In genomic region chr2:154693941-154694256, GRCm38 (mm10) we compare ENCODE assay signal across 12 mouse cellular contexts. TPM values are rescaled to one million over a fixed set of nuclear protein-coding genes. Genes with fewer than 3 reads are reported as not detected.
DNase-seq lines count a peak whose midpoint lies in the region; ATAC-seq and TF ChIP-seq lines count a peak whose summit lies in the region.
"Had no signal": no experiment of that assay in that cellular context is flagged by ENCODE, and none has a peak within 500 bp of the region (broad histone marks: within the 10 kb centered on the region; RNA-seq: fewer than 3 reads in every experiment).

No protein-coding gene starts in this region.

- H3K9me3 ChIP-seq in heart, embryonic 10.5 days, result no peaks in the 10 kb centered on the region
- H3K9me3 ChIP-seq in E14TG2a.4 (ENCODE audit: low read length), result no peaks in the 10 kb centered on the region
- H3K9me3 ChIP-seq in intestine, embryonic 14.5 days (ENCODE audit: control insufficient read depth, low read length), result no peaks in the 10 kb centered on the region
- H3K9me3 ChIP-seq in midbrain, embryonic 14.5 days (ENCODE audit: control insufficient read depth, low read length), result no peaks in the 10 kb centered on the region
- H3K9me3 ChIP-seq: hindbrain, embryonic 10.5 days had no signal

- H3K4me3 ChIP-seq in heart, embryonic 10.5 days, result no peak overlapping the region
- 0 out of 2 replicates have a peak overlapping the region, but pooled peaks have one; percentile 52 for H3K4me3 ChIP-seq in E14TG2a.4 (replicated peaks; ENCODE audit: low read length)
- no peak overlapping the region for H3K4me3 ChIP-seq in intestine, embryonic 14.5 days (ENCODE audit: low read depth, low read length)
- no peak overlapping the region for H3K4me3 ChIP-seq in midbrain, embryonic 14.5 days (replicated peaks; ENCODE audit: low read depth, low read length)
- H3K4me3 ChIP-seq: hindbrain, embryonic 10.5 days had no signal

- TF ChIP-seq CTCF in E14TG2a.4 (conservative IDR thresholded peaks at IDR 0.05; ENCODE audit: low read length), result no peak

- H3K27me3 ChIP-seq in heart, embryonic 10.5 days (ENCODE audit: insufficient read depth, poor library complexity, severe bottlenecking), result no peaks in the 10 kb centered on the region
- no peaks in the 10 kb centered on the region for H3K27me3 ChIP-seq in E14TG2a.4 (ENCODE audit: insufficient read depth, low read length)
- H3K27me3 ChIP-seq in intestine, embryonic 14.5 days (replicated peaks; ENCODE audit: control insufficient read depth, insufficient read depth, low read length), result no peaks in the 10 kb centered on the region
- no peaks in the 10 kb centered on the region for H3K27me3 ChIP-seq in midbrain, embryonic 14.5 days (ENCODE audit: control insufficient read depth, insufficient read depth, low read length)

- H3K4me2 ChIP-seq in intestine, embryonic 14.5 days (ENCODE audit: low read length), result no peak overlapping the region
- no peak overlapping the region for H3K4me2 ChIP-seq in midbrain, embryonic 14.5 days (ENCODE audit: low read length)

- ATAC-seq in intestine, embryonic 14.5 days (replicated peaks; ENCODE audit: low FRiP score, low TSS enrichment, low read depth), result 0 out of 2 replicates have a peak, but pooled peaks have one; percentile 38
- no peak for ATAC-seq in midbrain, embryonic 14.5 days (ENCODE audit: low FRiP score, low TSS enrichment)

- peak; percentile 68 to 70 for DNase-seq in heart, adult 18-20 months
- no peak for DNase-seq in heart, embryonic 10.5 days (ENCODE audit: low spot score)
- peak; percentile 44 for DNase-seq in gastrocnemius, postnatal 25 days
- no peak for DNase-seq in intestine, embryonic 14.5 days (ENCODE audit: low spot score)
- no peak for DNase-seq in right cerebral cortex, adult 2 months (ENCODE audit: low spot score in 2 of 2)
- no peak for DNase-seq in midbrain, embryonic 14.5 days
- no peak for DNase-seq in adrenal gland, postnatal 36 days
- DNase-seq: embryo, embryonic 11 days; left cerebral cortex, postnatal 4 days had no signal

- peaks cover 5% of the 10 kb centered on the region; the same call in 1 of the 2 replicates for H3K4me1 ChIP-seq in heart, embryonic 10.5 days
- H3K4me1 ChIP-seq in E14TG2a.4 (replicated peaks; ENCODE audit: low read depth, low read length), result peaks cover 40% of the 10 kb centered on the region
- no peaks in the 10 kb centered on the region for H3K4me1 ChIP-seq in intestine, embryonic 14.5 days (replicated peaks; ENCODE audit: control insufficient read depth, insufficient read depth, low read length)
- no peaks in the 10 kb centered on the region for H3K4me1 ChIP-seq in midbrain, embryonic 14.5 days (ENCODE audit: control insufficient read depth, insufficient read depth, low read length)
- H3K4me1 ChIP-seq: hindbrain, embryonic 10.5 days had no signal

- H3K36me3 ChIP-seq in heart, embryonic 10.5 days, result peaks cover 64% of the 10 kb centered on the region
- H3K36me3 ChIP-seq in E14TG2a.4 (ENCODE audit: insufficient read depth, low read length), result peaks cover 56% of the 10 kb centered on the region
- peaks cover 60% of the 10 kb centered on the region for H3K36me3 ChIP-seq in intestine, embryonic 14.5 days (ENCODE audit: control insufficient read depth, insufficient read depth, low read length)
- H3K36me3 ChIP-seq in midbrain, embryonic 14.5 days (ENCODE audit: control insufficient read depth, insufficient read depth, low read length), result peaks cover 54% of the 10 kb centered on the region

- WGBS in heart, embryonic 10.5 days, result 92% methylated on average over 12 of the region's 12 CpGs
- 70% methylated on average over 12 of the region's 12 CpGs for WGBS in intestine, embryonic 14.5 days
- WGBS in midbrain, embryonic 14.5 days, result 93% methylated on average over 12 of the region's 12 CpGs

- H3K9ac ChIP-seq in intestine, embryonic 14.5 days (ENCODE audit: low read length), result no peak overlapping the region
- no peak overlapping the region for H3K9ac ChIP-seq in midbrain, embryonic 14.5 days (replicated peaks; ENCODE audit: low read length)

- no peak overlapping the region for H3K27ac ChIP-seq in heart, embryonic 10.5 days
- H3K27ac ChIP-seq in intestine, embryonic 14.5 days (ENCODE audit: low read depth), result no peak overlapping the region
- no peak overlapping the region for H3K27ac ChIP-seq in midbrain, embryonic 14.5 days (replicated peaks; ENCODE audit: low read depth, low read length)
- H3K27ac ChIP-seq: hindbrain, embryonic 10.5 days; kidney, postnatal 0 days had no signal

RNA-seq across cellular contexts. Expression of gene Chmp4b, which starts 42.4 kb away (rescaled TPM):
- 100 to 1,000 TPM; 114 to 121 TPM for total RNA-seq in heart, adult 18-20 months (2021)
- 13.5 and 17.4 TPM in 2 replicates for polyA plus RNA-seq in heart, embryonic 10.5 days (2016; fragmentation: Nextera tagmentation; extraction: Ambion mirVana)
- 100 to 1,000 TPM; 102 TPM for total RNA-seq in gastrocnemius, postnatal 25 days (2021)
- polyA plus RNA-seq in intestine, embryonic 14.5 days (2014; fragmentation: Nextera tagmentation; extraction: Ambion mirVana), result 15.5 and 15.8 TPM in 2 replicates
- 20.4 and 32.4 TPM in 2 replicates for polyA plus RNA-seq in midbrain, embryonic 14.5 days (2014; fragmentation: Nextera tagmentation; extraction: Ambion mirVana)
- total RNA-seq in adrenal gland, postnatal 36 days (2021), result 100 to 1,000 TPM; 220 to 259 TPM

Comparison
In these comparisons a context has a peak if more than half of its experiments do, and no peak if none do; other contexts are left out.
1. DNase-seq: peak in heart, adult 18-20 months (2 of 2) and gastrocnemius, postnatal 25 days (single experiment); none in heart, embryonic 10.5 days (single experiment), intestine, embryonic 14.5 days (single experiment), right cerebral cortex, adult 2 months (0 of 2), midbrain, embryonic 14.5 days (single experiment) and adrenal gland, postnatal 36 days (0 of 2).